Mouse (Mus musculus) midbrain, embryonic 12.5 days (tissue): Measurements from ENCODE around the gene Nrip1. TPM values are rescaled to one million over a fixed set of nuclear protein-coding genes. Genes with fewer than 3 reads are reported as not detected.
A peak's percentile ranks its signal among the peaks of the same experiment; 100 is the strongest.
"Not testable (repeated sequence)": the region's sequence is repeated elsewhere in the genome, so short reads cannot be mapped to it uniquely, and the experiment has no call there.

ENCODE experiments used
- ATAC-seq: fragments of 200-750 bp; cut with Nextera tagmentation; 2 replicates; pipeline ENCODE4 v1.8.0; 2017; ENCODE audit warnings: low read depth, moderate TSS enrichment, moderate library complexity; ENCODE audit not compliant: low FRiP score
- H3K27ac ChIP-seq: fragments of 300-500 bp; sonication (generic); replicated peaks from 2 replicates; pipeline ENCODE4 v1.5.1; 2016; ENCODE audit warnings: mild to moderate bottlenecking
- H3K27me3 ChIP-seq: fragments of 300-500 bp; sonication (generic); 2 replicates; pipeline ENCODE4 v1.6.1; 2016; ENCODE audit warnings: mild to moderate bottlenecking
- H3K36me3 ChIP-seq: fragments of 300-500 bp; sonication (generic); 2 replicates; pipeline ENCODE4 v1.6.1; 2016
- H3K4me1 ChIP-seq: fragments of 300-500 bp; sonication (generic); 2 replicates; pipeline ENCODE4 v1.6.1; 2016
- H3K4me2 ChIP-seq: fragments of 300-500 bp; sonication (generic); replicated peaks from 2 replicates; pipeline ENCODE4 v1.6.1; 2016; ENCODE audit warnings: mild to moderate bottlenecking, moderate library complexity
- H3K4me3 ChIP-seq: fragments of 300-500 bp; sonication (generic); 2 replicates; pipeline ENCODE4 v1.5.1; 2016; ENCODE audit warnings: mild to moderate bottlenecking
- H3K9ac ChIP-seq: fragments of 300-500 bp; sonication (generic); replicated peaks from 2 replicates; pipeline ENCODE4 v1.6.1; 2016; ENCODE audit warnings: mild to moderate bottlenecking, moderate library complexity
- H3K9me3 ChIP-seq: fragments of 300-500 bp; sonication (generic); 2 replicates; pipeline ENCODE4 v1.6.1; 2016; ENCODE audit warnings: mild to moderate bottlenecking
- WGBS: fragments of 180-500 bp; shearing (Covaris S2); methylation state at CpG from one replicate; pipeline ENCODE4 v1.1.7; 2016; 5-methylcytosine and 5-hydroxymethylcytosine counted together
- polyA plus RNA-seq: library from polyadenylated mRNA; unstranded; fragments of >200 nt; fragmentation: Nextera tagmentation; extraction: Ambion mirVana; gene quantifications from 2 replicates; pipeline ENCODE4 v1.2.1, GENCODE M21; 2016

Nrip1 gene
- polyA plus RNA-seq, 1 experiment from 2014 or later, result 28.7 TPM

DNA sequence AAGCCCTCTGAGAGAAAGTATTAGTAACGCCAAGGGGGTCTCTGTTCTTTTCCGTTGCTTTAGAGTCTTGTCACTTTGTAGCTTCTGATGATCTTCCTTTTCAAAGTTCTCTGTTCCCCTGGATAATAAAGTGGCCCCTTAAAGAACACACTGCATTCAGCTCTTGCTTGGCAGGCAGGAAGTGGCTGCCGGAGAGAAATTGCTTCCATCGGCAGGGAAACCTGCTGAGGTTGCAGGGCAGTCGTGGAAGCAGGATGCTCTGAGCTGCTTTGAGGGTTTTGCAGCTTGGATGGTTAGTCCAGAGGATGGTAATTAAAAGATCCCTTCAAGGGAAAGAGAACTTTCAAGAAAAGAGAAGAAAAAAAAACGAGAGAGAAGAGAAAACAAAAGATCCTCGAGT, 33.3 kb upstream of the Nrip1 start:
- Histone ChIP-seq H3K27ac (no peak overlapping the region), H3K36me3 (no peaks in the 10 kb centered on the region), H3K27me3 (no peaks in the 10 kb centered on the region), H3K4me3 (no peak overlapping the region), H3K4me2 (no peak overlapping the region), H3K9ac (no peak overlapping the region), H3K9me3 (no peaks in the 10 kb centered on the region), H3K4me1 (no peaks in the 10 kb centered on the region)
- WGBS, result 61% methylated on average over 7 of the region's 7 CpGs
- no peak for ATAC-seq

DNA sequence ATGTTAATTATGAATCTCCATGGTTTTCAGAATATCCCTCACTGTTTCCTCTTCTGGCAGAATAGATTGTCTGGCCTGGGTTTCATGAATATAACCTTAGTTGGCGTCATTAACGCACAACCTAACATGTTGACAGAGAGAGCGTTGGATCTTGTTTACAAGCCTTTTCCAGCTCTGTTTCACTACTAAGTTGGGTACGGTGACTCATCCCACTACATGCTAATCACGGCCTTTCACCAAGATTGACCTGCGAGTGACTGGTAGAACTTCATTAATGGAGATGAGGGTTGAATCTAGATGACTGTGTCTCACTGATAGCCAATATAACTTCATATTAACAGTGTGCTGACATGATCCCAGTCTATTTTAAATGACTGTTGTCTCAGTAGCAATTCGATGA, 32.7 kb upstream of the Nrip1 start:
- no peaks in the 10 kb centered on the region for H3K4me1 ChIP-seq
- 92% methylated on average over 7 of the region's 7 CpGs for WGBS
- no peaks in the 10 kb centered on the region for H3K27me3 ChIP-seq
- no peaks in the 10 kb centered on the region for H3K36me3 ChIP-seq
- no peak for ATAC-seq
- no peak overlapping the region for H3K4me2 ChIP-seq
- no peaks in the 10 kb centered on the region for H3K9me3 ChIP-seq
- H3K4me3 ChIP-seq, result no peak overlapping the region
- no peak overlapping the region for H3K9ac ChIP-seq
- H3K27ac ChIP-seq, result no peak overlapping the region

DNA sequence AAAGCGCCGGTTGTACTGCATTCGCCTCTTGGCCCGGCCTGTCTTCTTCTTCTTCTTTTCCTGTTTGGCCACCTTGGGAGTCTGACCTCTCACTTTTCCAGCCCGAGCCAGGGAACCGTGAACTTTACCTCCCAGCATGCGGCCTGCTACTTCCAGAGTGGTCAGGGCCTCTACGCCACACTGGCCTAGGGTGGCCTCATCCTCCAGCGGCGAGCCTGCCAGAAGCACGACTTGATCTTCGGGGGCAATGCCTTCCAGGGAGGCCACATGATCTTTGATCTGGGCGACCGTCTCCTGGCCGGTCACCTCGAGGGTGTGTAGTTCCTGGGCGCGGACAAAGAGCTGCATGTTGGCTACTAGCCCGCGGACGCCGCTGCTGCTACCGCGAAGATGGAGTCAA, 29.7 kb upstream of the Nrip1 start:
- H3K4me1 ChIP-seq, H3K9me3 ChIP-seq, H3K27ac ChIP-seq, H3K9ac ChIP-seq, ATAC-seq, H3K36me3 ChIP-seq, H3K4me3 ChIP-seq, H3K27me3 ChIP-seq, H3K4me2 ChIP-seq: not testable (repeated sequence)
- WGBS, result 93% methylated on average over 24 of the region's 24 CpGs

DNA sequence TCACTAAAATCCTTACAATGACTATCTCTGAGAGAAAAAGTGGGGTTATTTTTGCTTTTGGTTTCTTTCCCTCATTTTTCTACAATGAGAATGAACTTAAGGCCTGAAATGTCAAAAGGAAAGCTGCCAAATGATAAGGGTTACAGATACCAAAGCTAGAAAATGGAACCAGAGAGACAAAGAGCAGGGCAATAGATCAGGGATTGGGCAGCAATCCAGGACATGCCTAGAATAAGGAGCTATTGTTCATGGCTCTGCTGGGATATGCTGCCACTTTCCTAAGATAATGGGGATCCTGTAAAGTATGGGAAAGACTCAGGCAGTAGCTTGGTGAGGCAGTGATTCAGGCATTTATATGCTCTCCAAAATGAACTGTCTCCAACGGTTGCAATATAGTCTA, 22.9 kb upstream of the Nrip1 start:
- WGBS, result 79% methylated on average over 1 of the region's 1 CpGs
- Histone ChIP-seq H3K27me3 (no peaks in the 10 kb centered on the region), H3K36me3 (no peaks in the 10 kb centered on the region), H3K9me3 (no peaks in the 10 kb centered on the region), H3K4me1 (no peaks in the 10 kb centered on the region), H3K4me3 (no peak overlapping the region), H3K4me2 (no peak overlapping the region), H3K9ac (no peak overlapping the region), H3K27ac (no peak overlapping the region)
- 0 out of 2 replicates have a peak, but pooled peaks have one; percentile 38 for ATAC-seq

DNA sequence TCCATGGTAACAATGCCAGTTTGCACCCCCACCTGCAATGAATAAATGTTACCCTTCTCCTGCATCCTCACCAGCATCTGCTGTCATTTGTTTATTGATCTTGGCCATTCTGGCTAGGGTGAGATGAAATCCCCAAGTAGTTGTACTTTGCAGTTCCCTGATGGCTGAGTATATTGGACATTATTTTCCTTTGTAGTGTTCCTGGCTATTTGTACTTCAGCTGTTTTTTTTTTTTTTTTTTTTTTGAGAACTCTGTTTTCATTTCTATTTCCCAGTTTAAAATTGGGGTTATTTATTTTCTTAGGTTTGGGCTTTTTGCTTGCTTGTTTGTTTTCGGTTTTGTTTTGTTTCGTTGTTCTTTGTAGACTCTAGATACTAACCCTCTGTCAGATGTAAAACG, 19.6 kb upstream of the Nrip1 start:
- ATAC-seq, result no peak
- Histone ChIP-seq H3K4me2 (no peak overlapping the region), H3K36me3 (no peaks in the 10 kb centered on the region), H3K27ac (no peak overlapping the region), H3K9ac (no peak overlapping the region), H3K9me3 (no peaks in the 10 kb centered on the region), H3K4me3 (no peak overlapping the region), H3K27me3 (no peaks in the 10 kb centered on the region), H3K4me1 (no peaks in the 10 kb centered on the region)
- WGBS, result 68% methylated on average over 3 of the region's 3 CpGs

DNA sequence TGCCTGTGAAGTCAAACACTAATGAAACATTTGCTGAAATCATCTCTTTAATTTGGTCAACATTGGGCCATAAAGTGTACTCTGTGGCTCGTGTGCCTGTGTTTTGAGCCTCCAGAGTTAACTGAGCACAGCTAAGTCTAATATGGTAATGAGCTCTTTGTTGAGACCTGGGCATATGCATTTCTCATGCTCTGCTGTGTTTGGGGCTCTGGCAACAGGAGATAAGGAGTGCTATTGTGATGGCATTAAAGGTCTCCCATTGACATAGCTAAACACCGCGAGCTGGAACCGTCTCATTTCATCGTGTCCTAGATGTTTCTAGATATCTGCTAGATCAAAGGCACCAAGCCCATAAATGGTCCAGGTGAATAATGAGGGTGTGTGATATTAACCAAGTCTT, 12.9 kb upstream of the Nrip1 start:
- peak; percentile 87 for ATAC-seq
- WGBS, result 23% methylated on average over 5 of the region's 5 CpGs
- Histone ChIP-seq H3K27ac (no peak overlapping the region), H3K36me3 (no peaks in the 10 kb centered on the region), H3K4me3 (no peak overlapping the region), H3K4me2 (no peak overlapping the region), H3K9me3 (no peaks in the 10 kb centered on the region), H3K9ac (no peak overlapping the region), H3K4me1 (peaks cover 4% of the 10 kb centered on the region), H3K27me3 (no peaks in the 10 kb centered on the region)

DNA sequence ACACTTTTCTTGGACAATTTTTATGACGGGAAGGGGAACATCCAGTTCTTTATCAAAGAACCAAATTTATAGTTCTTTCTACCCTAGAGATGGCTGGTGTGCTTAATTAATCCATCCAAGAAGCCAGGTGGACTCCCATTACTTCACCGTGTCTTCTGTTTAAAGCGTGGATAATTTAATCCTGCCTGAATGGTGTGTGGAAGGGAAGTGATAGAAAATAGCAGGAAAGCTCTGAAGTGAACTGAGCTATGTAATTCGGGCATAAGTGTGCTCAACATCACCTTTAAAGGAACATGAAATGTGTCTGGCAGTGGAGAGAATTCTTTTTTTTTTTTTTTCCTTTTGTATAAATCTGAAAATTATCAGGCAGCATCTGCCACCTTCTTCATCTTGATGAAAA, 12.4 kb upstream of the Nrip1 start:
- Histone ChIP-seq H3K4me1 (peaks cover 4% of the 10 kb centered on the region), H3K4me3 (no peak overlapping the region)
- peak; percentile 68; the same call in 1 of the 2 replicates for ATAC-seq

DNA sequence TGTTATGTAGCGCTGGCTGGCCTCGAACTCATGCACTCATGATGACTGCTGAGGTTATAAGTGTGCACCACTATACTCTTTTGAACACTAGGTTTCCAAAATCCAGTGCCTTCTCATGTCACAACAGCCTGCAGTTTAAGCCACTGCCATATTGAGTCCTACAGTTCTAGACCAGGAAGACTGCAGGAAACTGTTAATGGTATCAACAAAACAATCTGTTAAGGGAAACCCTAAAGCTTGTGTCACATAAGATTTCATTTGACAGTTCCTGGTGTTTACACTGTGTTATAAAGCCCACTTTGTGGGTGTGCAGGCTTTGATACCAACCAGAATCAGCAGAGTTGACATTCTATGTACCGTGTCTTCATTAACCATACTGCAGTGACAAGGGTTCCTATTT, 3.6 kb upstream of the Nrip1 start:
- H3K4me3 ChIP-seq, result no peak overlapping the region
- 0 out of 2 replicates have a peak, but pooled peaks cover 2% of the 10 kb centered on the region for H3K27me3 ChIP-seq
- H3K4me2 ChIP-seq, result no peak overlapping the region
- no peaks in the 10 kb centered on the region for H3K9me3 ChIP-seq
- no peaks in the 10 kb centered on the region for H3K36me3 ChIP-seq
- 95% methylated on average over 3 of the region's 3 CpGs for WGBS
- H3K27ac ChIP-seq, result no peak overlapping the region
- no peaks in the 10 kb centered on the region for H3K4me1 ChIP-seq
- no peak overlapping the region for H3K9ac ChIP-seq
- no peak for ATAC-seq

More for the DNA sequence above, 12.4 kb upstream of the Nrip1 start:
- WGBS, result 41% methylated on average over 4 of the region's 4 CpGs
- Histone ChIP-seq H3K9ac (no peak overlapping the region), H3K27ac (no peak overlapping the region), H3K36me3 (no peaks in the 10 kb centered on the region), H3K27me3 (no peaks in the 10 kb centered on the region), H3K9me3 (no peaks in the 10 kb centered on the region), H3K4me2 (no peak overlapping the region)

DNA sequence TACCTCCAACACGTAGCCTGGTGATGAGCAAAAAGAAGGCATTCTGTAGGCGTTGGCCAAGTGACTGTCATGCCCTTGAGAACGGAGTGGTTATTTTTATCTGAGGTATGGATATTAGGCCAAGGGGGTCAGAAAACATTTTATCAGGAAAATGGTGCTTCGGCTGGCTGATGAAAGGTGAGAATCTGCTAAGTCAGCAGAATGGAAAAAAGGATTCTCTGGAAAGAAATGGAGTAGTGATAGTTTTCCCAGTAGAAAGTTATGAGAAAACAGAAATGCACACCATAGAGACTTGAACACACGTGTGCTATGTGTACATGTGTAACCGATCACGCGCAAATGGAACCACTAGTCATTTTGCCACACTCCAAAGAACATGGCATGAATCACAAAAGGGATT, 3.0 kb upstream of the Nrip1 start:
- Histone ChIP-seq H3K4me3 (no peak overlapping the region), H3K4me1 (no peaks in the 10 kb centered on the region), H3K27ac (no peak overlapping the region), H3K36me3 (no peaks in the 10 kb centered on the region), H3K9ac (no peak overlapping the region), H3K9me3 (no peaks in the 10 kb centered on the region), H3K27me3 (0 out of 2 replicates have a peak, but pooled peaks cover 2% of the 10 kb centered on the region), H3K4me2 (no peak overlapping the region)
- WGBS, result 91% methylated on average over 8 of the region's 8 CpGs
- no peak for ATAC-seq

DNA sequence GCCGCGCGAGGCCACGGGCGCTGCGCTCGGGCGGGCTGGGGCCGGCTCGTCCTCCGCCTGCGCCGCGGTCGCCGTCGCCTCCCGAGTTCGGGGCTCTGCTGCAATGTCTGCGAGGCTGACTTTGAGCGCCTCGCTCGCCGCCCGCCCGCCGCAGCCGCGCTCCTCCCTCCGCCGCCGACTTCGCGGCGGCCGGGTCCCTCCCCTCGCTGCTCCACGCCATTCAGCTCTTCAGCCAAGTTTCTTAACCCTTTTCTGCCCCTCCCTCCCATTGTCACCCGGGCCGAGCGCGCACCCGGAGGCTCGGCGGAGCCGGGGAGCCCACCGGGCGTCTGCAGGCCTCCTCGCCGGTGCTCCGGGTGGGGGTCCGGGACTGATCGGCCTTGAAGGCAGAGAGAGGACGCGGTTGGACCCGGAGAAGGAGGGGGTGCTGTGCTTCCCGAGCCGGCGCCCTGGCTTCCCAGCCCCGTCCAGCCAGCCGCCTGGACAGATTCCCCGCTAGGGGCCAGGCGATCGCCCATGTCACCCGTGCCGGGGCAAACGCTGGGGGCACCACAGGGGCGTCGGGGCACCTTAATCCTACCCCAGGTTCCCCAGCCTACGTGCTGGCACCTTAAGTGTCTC, 576 bp downstream of the Nrip1 start:
- Histone ChIP-seq H3K4me2 (peak overlapping the region; percentile 60), H3K27me3 (0 out of 2 replicates have a peak, but pooled peaks cover 2% of the 10 kb centered on the region), H3K9ac (peak overlapping the region; percentile 88), H3K9me3 (no peaks in the 10 kb centered on the region), H3K36me3 (no peaks in the 10 kb centered on the region), H3K27ac (peak overlapping the region; percentile 97), H3K4me3 (peak overlapping the region; percentile 84), H3K4me1 (peaks cover 17% of the 10 kb centered on the region)
- under 1% methylated on average over 53 of the region's 70 CpGs for WGBS
- peak; percentile 91 for ATAC-seq

DNA sequence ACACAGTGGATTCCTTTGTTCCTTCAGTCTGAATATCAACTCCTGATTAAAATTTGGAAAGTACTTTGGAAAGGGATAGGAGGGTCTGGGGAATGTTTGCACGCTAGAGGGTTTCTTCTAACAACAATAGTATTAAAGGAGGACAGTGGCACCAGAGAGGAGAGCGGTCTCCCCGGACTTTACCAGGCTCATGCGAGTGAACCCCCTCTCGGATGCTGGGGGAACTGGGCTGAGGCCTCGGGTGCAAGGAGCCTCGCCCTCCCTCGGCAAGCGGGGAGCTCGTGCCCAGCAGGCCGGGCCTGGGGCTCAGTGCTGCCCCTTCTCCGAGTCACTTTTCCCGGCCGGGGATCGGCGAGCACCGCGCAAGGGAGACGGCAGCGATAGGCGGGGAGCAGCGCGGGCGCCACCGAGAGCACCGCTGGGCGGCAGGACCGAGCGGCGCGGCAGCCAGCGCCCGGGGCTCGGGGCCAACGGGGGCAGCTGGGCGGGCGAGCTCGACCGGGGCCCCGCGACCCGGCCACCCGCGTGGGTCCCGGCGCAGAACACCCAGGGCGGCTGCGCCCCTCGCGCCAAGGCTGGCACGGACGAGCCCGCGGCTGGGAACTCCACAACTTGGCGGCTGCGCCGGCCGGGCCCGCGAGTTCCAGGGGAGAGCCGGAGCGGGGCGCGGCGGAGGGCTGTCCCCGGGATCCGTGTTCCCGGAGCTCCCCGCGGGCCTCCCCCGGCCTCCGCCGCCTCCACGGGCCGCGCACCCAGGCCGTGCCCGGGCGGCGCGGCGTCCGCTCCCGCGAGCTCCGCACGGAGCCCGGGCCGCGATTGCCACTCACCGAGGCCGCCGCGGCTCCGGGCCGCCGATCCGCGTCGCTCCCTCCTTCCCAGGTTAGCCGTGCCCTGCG, 1.3 kb downstream of the Nrip1 start:
- Histone ChIP-seq H3K4me3 (peak overlapping the region; percentile 84), H3K9ac (peak overlapping the region; percentile 88), H3K27me3 (0 out of 2 replicates have a peak, but pooled peaks cover 2% of the 10 kb centered on the region), H3K9me3 (no peaks in the 10 kb centered on the region), H3K27ac (peak overlapping the region; percentile 97), H3K4me1 (peaks cover 17% of the 10 kb centered on the region), H3K4me2 (peak overlapping the region; percentile 60), H3K36me3 (no peaks in the 10 kb centered on the region)
- WGBS, result under 1% methylated on average over 77 of the region's 102 CpGs
- ATAC-seq, result peak; percentile 73

DNA sequence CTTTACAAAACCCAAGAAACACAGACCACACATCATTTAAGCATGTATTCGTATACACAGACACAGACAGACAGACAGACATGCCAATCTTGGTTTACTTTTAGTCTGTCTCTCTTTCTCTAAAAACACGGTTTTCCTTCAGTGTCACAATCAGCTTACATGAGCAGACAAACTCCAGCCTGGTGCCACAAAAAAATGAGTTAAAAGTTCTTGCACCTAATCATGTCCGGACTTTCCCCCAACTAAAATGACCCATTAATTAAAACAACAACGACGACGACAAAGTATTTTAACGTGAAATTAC, 2.1 kb downstream of the Nrip1 start:
- Histone ChIP-seq H3K27ac (no peak overlapping the region), H3K4me1 (peaks cover 17% of the 10 kb centered on the region), H3K4me2 (peak overlapping the region; percentile 60), H3K9ac (peak overlapping the region; percentile 88; the same call in 1 of the 2 replicates), H3K4me3 (peak overlapping the region; percentile 84), H3K27me3 (0 out of 2 replicates have a peak, but pooled peaks cover 2% of the 10 kb centered on the region), H3K36me3 (no peaks in the 10 kb centered on the region), H3K9me3 (no peaks in the 10 kb centered on the region)
- no peak for ATAC-seq
- 4% methylated on average over 7 of the region's 7 CpGs for WGBS
